Mouse (Mus musculus) adrenal gland, adult 18-20 months (tissue): Measurements from ENCODE around the gene Ypel4. TPM values are rescaled to one million over a fixed set of nuclear protein-coding genes. Genes with fewer than 3 reads are reported as not detected.

ENCODE experiments used
- DNase-seq, 2 experiments: peaks; one replicate each; pipeline ENCODE4 v3.0.0; 2021 to 2022; ENCODE audit warnings: low spot score in 2 of 2
- microRNA-seq, 2 experiments: library from miRNA; unstranded; fragments of <30 nt; microRNA quantifications; one replicate each; pipeline ENCODE4 v1.2.0; 2021; ENCODE audit warnings: borderline number of aligned reads in 2 of 2
- total RNA-seq, 2 experiments: library from RNA; stranded (reverse); gene quantifications; 1 replicate in 1 of 2; 2 replicates in 1 of 2; pipeline ENCODE4 v1.2.3; 2021

The Ypel4 gene
- total RNA-seq, 2 experiments from 2014 or later, result 4.8 to 5.1 TPM

GRCm38 (mm10) chr2:84758542-84759127, 24.8 kb downstream of the Ypel4 start:
- no peak for DNase-seq

- no peak for DNase-seq
Observed at GRCm38 (mm10) chr2:84760777-84761176, 26.9 kb downstream of the Ypel4 start.

- DNase-seq, result no peak
Observed at GRCm38 (mm10) chr2:84761309-84761708, 27.5 kb downstream of the Ypel4 start.

- no peak for DNase-seq
Observed at GRCm38 (mm10) chr2:84761840-84762239, 28.0 kb downstream of the Ypel4 start.

GRCm38 (mm10) chr2:84762295-84762694, 28.4 kb downstream of the Ypel4 start:
- DNase-seq, result no peak

- no peak for DNase-seq
Observed at GRCm38 (mm10) chr2:84762818-84763217, 29.0 kb downstream of the Ypel4 start.

- DNase-seq, result no peak
Observed at GRCm38 (mm10) chr2:84770501-84770900, 36.6 kb downstream of the Ypel4 start.

- DNase-seq, result no peak
Observed at GRCm38 (mm10) chr2:84772454-84772853, 38.6 kb downstream of the Ypel4 start.

GRCm38 (mm10) chr2:84773195-84773594, 39.3 kb downstream of the Ypel4 start:
- no peak for DNase-seq

- peak in 1 of 2 experiments; percentile 40 for DNase-seq
Observed at GRCm38 (mm10) chr2:84774751-84775150, 40.9 kb downstream of the Ypel4 start.

- no peak for DNase-seq
Observed at GRCm38 (mm10) chr2:84775241-84775640, 41.4 kb downstream of the Ypel4 start, which contains the start of gene Serping1. Gene Serping1 (minus strand): TSS chr2:84775444.

- DNase-seq, result no peak
Observed at GRCm38 (mm10) chr2:84775665-84776064, 41.8 kb downstream of the Ypel4 start.

- DNase-seq, result no peak
Observed at GRCm38 (mm10) chr2:84777706-84778105, 43.8 kb downstream of the Ypel4 start.

- no peak for DNase-seq
Observed at GRCm38 (mm10) chr2:84779210-84779609, 45.4 kb downstream of the Ypel4 start.

GRCm38 (mm10) chr2:84783315-84783714, 49.5 kb downstream of the Ypel4 start:
- no peak for DNase-seq

- no peak for DNase-seq
Observed at GRCm38 (mm10) chr2:84783840-84784566, 50.1 kb downstream of the Ypel4 start.

Small RNA genes lying within 50 kb of the gene (microRNA-seq; reads per million reads assigned to microRNA genes)
- gene Mir130a, result 2,956 to 4,367 reads per million in 2 experiments

Other genes starting within 250 kb of the Ypel4 start
- 100 to 1,000 TPM; 123 to 129 TPM for gene Ctnnd1, start 83.3 kb upstream of the Ypel4 start, total RNA-seq
- gene Btbd18, start 75.0 kb upstream of the Ypel4 start, total RNA-seq, result under 1 TPM in 1 of 2 experiments, not detected in 1; 0.10 TPM
- 10 to 100 TPM; 21.9 to 28.8 TPM for gene Selenoh, start 63.3 kb upstream of the Ypel4 start, total RNA-seq
- gene Gm28635, start 56.0 kb upstream of the Ypel4 start, total RNA-seq, result not detected
- 10 to 100 TPM; 22.7 to 25.9 TPM for gene Med19, start 55.7 kb upstream of the Ypel4 start, total RNA-seq
- gene Tmx2, start 54.9 kb upstream of the Ypel4 start, total RNA-seq, result 100 to 1,000 TPM; 146 to 179 TPM
- gene Zdhhc5, start 18.9 kb upstream of the Ypel4 start, total RNA-seq, result 10 to 100 TPM; 62.0 to 70.2 TPM
- gene Clp1, start 6.7 kb upstream of the Ypel4 start, total RNA-seq, result 10 to 100 TPM; 13.4 to 15.3 TPM
- 1 to 10 TPM; 1.5 to 1.8 TPM for gene Gm19426, start 9.6 kb downstream of the Ypel4 start, total RNA-seq
- 100 to 1,000 TPM in 1 of 2 experiments, 10 to 100 TPM in 1; 78.6 to 115 TPM for gene Serping1, start 41.4 kb downstream of the Ypel4 start, total RNA-seq
- gene Ube2l6, start 64.8 kb downstream of the Ypel4 start, total RNA-seq, result 10 to 100 TPM; 17.6 to 26.4 TPM
- under 1 TPM in 1 of 2 experiments, not detected in 1; 0.32 TPM for gene Smtnl1, start 88.6 kb downstream of the Ypel4 start, total RNA-seq
- gene Timm10, start 92.9 kb downstream of the Ypel4 start, total RNA-seq, result 10 to 100 TPM; 45.8 to 59.0 TPM
- 1 to 10 TPM; 9.3 to 9.4 TPM for gene Slc43a1, start 104.8 kb downstream of the Ypel4 start, total RNA-seq
- 1 to 10 TPM; 1.9 to 2.4 TPM for gene Rtn4rl2, start 152.7 kb downstream of the Ypel4 start, total RNA-seq
- 10 to 100 TPM; 61.3 to 67.3 TPM for gene Slc43a3, start 202.5 kb downstream of the Ypel4 start, total RNA-seq
- gene Prg2, start 246.4 kb downstream of the Ypel4 start, total RNA-seq, result not detected